Mouse (Mus musculus) kidney, adult 9 months (tissue): ENCODE results near the gene Prph.
A peak's percentile ranks its signal among the peaks of the same experiment; 100 is the strongest.

Experiments used
- DNase-seq: peaks from one replicate; pipeline ENCODE4 v3.0.0; 2022

Gene Prph

DNA sequence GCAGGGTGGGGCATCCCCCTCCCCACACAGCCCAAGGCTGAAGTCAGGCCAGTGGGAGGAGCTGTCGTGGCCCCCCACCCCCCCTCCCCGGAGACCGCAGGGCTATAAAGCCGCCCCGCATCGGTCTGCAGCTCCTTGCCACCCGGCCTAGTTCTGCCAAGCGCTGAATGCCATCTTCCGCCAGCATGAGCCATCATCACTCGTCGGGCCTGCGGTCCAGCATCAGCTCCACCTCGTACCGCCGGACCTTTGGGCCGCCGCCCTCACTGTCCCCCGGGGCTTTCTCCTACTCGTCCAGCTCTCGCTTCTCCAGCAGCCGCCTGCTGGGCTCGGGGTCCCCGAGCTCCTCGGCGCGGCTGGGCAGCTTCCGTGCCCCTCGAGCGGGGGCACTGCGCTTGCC is at the start of gene Prph:
Gene Prph, plus strand, starts transcription at position 135 of the 400 bp plus-strand sequence.
- no peak for DNase-seq

- DNase-seq = no peak
Measured at GRCm38 (mm10) chr15:99008801-99009241, 46.2 kb upstream of the Prph start.

DNA sequence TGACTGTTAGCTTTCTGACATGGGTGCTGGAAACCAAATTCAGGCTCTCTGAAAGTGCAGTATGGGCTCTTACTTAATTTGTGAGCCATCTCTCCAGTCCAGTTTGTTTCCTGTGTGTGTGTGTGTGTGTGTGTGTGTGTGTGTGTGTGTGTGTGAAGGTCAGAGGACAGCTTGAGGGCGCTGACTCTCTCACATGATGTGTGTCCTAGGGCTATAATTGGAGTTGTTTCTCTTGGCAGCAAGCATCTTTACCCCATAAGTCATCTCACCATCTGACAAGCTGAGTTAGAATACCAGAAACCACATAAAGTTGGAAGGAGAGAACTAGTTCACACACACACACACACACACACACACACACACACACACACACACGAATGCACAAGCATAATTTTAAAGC is 44.1 kb upstream of the Prph start:
- peak; percentile 59 for DNase-seq

DNA sequence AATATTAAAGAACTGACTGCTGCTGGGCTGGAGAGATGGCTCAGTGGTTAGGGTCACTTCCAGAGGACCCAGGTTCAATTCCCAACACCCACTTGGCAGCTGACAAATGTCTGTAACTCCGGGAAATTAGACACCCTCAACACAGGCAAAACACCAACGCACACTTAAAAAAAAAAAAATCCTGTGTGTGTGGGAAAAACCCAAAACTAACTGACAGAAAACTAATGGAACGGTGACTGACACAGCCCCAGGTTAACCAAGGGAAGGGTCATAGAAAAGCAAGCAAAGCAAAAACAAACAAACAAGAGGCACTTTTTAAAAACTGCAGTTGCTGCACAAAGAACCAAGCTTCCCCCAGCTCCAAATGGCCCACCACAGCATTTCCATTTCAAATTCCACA is 43.0 kb upstream of the Prph start:
- DNase-seq = no peak

DNA sequence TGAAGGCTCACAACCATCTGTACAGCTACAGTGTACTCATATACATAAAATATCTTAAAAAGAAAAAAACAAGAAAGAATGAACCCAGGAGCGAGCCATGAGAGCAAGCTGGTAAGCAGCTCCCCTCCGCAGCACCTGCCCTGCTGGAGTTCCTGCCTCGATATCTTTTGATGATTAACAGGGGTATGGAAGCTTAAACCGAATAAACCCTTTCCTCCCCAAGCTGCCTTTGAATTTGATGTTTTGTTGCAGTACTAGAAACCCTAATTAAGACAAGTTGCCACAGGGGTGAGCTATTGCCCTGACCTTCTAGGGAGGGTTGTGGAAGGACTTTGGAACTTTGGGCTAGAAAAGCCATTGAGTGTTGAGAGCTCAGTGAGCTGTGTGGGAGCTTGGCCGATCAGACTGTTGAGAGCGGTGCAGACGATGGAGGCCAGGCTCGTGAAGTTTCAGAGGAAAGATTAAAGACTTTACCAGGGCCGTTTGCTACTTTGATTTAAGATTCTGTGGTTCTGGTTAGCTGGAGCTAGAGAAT is 40.4 kb upstream of the Prph start:
- DNase-seq = peak; percentile 73

- peak; percentile 74 for DNase-seq
Measured at GRCm38 (mm10) chr15:99017355-99017761, 37.6 kb upstream of the Prph start.

DNA sequence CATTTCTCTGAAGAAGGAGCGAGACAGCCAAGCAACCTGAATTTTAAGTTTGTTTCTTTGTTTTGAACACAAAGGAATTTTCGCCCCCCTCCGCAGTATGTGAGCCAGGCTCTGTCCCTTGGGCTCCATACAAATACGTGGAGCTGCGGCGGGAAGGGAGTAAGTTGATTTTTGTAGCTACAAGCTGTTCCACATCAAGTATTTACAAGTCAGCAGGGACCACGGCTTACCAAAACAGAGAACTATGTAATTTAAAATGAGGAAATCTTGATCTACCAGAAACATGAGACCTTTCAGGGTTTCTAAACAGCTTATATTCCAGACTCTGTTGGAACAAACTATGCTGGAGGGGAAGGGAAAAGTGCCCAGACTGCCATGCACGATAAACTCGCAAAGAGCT is 37.0 kb upstream of the Prph start:
- peak; percentile 78 for DNase-seq

- no peak for DNase-seq
Measured at GRCm38 (mm10) chr15:99018630-99019029, 36.3 kb upstream of the Prph start.

GRCm38 (mm10) chr15:99019436-99019835 is 35.5 kb upstream of the Prph start:
- no peak for DNase-seq

DNA sequence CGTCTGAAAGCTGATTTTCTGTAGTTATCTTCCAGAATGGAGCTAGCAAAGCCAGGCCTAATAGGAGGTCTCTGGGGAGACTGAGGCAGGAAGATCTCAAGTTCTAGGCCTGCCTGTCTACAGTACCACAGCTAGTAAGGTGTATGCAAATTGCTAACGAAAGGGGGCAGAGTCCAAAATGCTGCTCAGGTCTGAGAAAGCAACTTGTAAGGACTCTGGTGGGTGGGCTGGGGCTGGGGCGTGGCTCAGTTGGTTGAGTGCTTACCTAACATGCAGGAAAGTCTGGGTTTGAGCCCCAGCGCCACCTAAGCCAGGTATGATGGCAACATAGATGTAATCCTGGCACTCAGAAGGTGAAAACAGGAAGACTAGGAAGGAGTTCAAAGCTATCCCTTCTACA is 34.8 kb upstream of the Prph start:
- no peak for DNase-seq

- DNase-seq = no peak
Measured at GRCm38 (mm10) chr15:99021255-99021654, 33.7 kb upstream of the Prph start.

- DNase-seq = peak; percentile 85
Measured at GRCm38 (mm10) chr15:99024668-99025314, 30.2 kb upstream of the Prph start.

DNA sequence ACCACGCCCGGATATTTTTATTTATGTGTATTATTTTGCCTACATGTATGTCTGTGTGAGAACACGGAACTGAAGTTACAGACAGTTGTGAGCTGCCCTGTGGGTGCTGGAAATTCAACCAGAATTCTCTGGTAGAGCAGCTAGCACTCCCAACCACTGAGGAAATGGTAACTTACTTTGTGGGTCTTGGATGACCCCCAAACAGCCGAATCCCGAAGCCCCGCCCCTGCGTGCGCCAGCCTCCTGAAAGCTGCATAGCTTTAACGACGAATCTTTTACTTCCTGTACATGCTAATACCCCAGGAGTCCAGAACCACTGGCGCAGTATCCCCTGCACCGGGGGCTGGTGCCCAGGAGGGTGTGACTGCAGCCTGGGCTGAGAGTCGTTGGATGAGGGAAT is 29.6 kb upstream of the Prph start:
- no peak for DNase-seq

DNA sequence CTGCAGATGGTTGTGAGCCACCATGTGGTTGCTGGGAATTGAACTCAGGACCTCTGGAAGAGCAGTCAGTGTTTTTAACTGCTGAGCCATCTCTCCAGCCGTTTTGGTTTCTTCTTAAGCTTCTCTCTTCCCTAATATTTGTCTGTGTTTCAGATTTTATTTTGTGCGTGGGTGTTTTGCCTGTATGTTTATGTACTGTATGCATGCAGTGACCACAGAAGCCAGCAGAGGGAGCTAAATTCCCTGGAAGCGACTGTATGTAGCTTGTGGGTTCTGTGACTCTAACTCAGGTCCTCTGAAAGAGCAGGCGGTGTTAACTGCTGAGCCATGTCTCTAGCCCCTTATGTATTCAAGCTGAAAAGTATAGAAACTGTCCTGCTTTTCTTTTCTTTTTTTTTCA is 28.7 kb upstream of the Prph start:
- no peak for DNase-seq

DNA sequence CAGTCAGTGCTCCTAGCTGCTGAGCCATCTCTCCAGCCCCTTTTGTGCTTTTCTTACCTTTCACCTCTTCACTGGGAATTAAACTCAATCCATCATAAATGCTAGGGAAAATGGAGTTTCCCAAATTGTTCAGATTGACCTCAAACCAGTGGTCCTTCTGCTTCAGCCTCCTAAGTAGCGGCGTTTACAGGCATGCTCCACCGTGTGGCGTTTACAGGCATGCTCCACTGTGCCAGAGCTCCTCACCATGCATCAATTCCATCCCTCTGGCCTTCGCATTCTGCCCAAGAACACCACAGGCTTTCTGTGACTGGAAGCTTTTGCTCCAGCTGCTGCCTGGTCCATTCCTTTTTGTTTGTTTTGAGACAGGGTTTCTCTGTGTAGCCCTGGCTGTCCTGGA is 27.9 kb upstream of the Prph start:
- no peak for DNase-seq

- DNase-seq = no peak
Measured at GRCm38 (mm10) chr15:99028874-99029458, 26.0 kb upstream of the Prph start.

DNA sequence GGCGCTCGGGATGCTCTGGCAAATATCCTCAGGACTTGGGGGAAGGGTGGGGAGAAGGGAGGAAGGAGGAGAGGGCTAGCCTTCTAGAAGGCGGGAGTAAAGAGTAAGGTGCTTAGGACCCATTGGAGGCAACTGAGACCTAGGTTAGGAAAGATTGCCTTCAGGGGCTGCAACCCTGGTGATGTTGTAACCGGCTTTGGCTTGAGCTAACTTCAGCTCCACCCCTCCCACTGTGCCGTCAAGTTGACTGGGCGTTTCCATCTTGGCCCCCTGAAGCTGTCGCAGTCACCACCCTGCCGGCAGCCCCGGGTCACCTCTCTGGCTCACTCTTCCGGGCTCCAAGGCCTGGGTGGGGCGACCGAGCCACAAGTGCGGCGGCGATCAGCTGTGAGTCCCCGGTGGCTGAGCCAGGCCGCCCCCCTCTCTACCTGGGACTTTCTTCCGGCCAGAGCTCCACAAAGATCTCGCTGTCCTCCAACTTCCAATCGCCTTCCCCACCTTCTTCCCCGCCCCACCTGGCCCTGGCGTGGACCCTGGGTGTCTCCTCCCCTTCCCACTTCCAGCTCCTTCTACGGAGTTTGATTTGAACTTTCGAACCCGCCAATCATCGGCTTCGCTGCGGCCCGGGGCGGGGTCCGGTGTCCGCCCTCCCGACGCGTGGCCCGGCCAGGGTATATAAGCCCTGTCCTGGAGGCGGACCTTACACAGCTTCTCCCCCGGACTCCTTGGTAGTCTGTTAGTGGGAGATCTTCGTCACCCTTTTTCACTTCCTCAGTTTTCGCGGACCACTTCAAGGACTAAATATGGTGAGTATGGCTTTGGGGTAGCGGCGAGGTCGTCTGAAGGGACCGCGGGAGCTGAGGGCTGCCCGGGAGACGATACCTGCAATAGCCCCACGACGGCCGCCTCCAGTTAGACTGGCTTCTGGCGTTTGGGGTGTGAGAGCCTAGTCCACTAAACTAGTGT is 25.1 kb upstream of the Prph start, which contains the start of gene Tuba1c:
Gene Tuba1c, plus strand, starts transcription at position 273 of the 966 bp plus-strand sequence.
- peak; percentile 98 for DNase-seq

DNA sequence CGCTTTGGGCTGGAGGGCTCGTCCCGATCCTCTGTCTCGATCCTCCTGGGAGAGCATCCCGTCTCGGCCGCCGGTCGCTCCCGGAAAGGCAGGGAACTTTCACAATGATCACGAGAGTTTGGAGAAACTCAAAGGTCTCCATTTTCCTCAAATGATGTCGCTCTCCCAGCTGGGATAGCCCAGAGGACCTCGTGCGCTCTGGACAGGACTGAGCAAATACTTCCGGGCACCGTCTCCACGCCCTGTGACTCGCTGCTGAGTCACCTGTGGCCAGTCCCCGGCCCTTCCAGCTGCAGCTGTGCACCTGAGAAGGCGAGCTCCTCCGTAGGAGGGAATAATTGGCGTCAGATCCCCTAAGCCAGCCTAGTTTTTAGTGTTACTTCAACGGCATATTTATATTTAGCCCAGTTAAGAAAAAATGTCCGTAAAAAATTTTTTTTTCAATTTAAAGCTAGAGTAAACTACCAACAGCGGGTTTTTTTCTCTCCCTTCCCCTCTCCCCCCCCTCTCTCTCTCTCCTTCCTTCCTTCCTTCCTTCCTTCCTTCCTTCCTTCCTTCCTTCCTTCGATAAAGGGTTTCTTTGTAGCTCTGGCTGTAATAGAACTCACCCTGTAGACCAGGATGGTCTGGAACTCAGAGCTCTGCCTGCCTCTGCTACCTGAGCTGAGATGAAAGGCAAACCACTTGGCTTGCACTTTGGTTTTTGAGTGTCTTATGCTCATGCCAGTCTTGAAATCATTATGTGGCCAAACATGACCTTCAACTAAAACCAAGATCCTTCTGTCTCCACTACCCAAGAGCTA is 24.2 kb upstream of the Prph start:
- peak; percentile 69 for DNase-seq

DNA sequence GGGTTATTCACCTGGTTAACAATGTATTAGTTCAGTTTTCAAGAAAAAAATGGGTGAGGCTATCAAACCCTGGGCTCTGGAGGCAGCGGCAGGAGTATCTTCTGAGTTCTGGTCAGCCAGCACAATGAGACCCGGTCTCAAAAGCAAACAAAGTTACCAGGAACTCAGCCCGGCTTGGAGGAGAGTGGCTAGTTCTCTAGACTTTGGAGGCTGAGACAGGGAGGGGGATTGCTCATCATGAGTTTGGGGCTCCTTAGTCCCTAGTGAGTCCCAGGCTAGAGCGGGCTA is 23.6 kb upstream of the Prph start:
- no peak for DNase-seq

DNA sequence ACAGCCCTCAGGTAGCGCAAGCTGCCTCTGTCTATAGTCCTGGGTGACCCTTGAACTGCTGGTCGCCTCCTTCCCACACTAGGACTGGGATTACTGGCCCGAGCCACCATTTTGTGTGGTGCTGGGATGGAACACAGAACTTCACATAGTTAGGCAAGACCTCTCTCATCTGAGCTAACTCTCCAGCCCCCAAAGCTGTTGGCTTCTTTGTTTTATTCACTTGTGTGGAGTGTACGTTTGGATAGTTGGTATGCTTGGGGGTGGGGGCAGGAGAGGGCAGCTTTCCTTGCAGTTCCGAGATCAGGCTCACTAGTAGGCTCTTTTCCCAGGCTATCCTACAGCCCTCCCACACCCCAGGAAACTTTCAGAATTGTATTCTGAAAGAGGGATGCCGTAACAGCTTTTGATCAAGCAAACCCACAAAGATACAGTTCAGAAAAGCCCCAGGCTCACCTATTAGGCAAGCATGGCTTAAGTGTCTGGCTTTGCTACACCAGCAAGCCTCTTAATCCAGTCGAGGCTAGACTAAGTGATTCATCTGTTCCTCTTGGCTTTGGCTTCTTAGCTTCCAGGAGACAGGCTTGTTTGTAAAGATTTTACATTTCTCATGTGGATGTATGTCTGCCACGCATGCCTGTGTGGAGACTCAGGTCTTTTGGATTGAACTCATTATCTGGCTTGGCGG is 22.8 kb upstream of the Prph start:
- no peak for DNase-seq

GRCm38 (mm10) chr15:99032726-99033250 is 22.2 kb upstream of the Prph start:
- peak; percentile 69 for DNase-seq
